Mouse (Mus musculus): ENCODE data around the gene Aspn. TPM values are rescaled to one million over a fixed set of nuclear protein-coding genes. Genes with fewer than 3 reads are reported as not detected.

Aspn gene
- polyA plus RNA-seq, 1 experiment from 2014 or later: 3.3 TPM

DNA sequence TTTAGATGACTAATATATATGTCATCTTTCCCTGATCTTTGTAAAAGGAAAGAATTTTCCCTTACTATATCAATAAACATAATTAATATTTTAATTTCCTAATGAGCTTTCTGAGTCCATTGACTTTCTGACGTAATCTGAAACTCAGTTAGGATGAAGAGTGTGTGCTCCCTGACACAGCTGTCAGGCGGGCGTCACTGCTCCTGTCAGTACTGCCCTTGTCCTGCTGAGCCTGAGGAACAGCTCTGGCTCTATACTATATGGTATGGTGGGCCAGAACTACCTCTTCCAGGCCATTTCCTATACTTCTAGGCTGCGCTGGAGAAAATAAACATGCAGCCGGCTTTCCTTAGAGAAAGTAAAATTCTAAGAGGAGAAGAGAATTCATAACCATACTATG is 10.3 kb downstream of the Aspn start:
- no peaks in the 10 kb centered on the region for H3K4me1 ChIP-seq
- ATAC-seq (ENCODE audit: low FRiP score, low read depth): no peak
- no peak overlapping the region for H3K4me3 ChIP-seq
- no peak overlapping the region for H3K4me2 ChIP-seq (replicated peaks)
- H3K36me3 ChIP-seq: no peaks in the 10 kb centered on the region
- WGBS: 75% methylated on average over 5 of the region's 5 CpGs
- no peak overlapping the region for H3K9ac ChIP-seq (replicated peaks)
- no peak overlapping the region for H3K27ac ChIP-seq (replicated peaks)
- H3K9me3 ChIP-seq: no peaks in the 10 kb centered on the region
- no peaks in the 10 kb centered on the region for H3K27me3 ChIP-seq

DNA sequence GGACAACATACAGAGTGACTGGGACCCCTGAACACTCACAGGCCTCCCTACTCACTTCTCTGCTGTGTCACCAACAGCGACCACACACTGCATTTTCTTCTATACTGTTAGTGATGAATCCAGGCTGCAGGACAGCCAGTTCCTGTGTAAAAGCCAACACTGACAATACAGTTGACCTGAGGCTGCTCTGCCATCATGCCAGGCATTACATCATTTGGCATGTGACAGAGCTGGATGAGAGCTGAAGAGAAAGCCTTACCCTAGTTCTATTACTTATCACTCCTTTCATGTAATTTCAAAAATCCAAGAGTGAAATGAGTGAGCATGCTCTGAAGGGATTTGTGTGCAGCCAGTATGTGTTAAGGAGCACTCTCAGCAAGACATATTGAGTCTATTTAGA is 12.0 kb downstream of the Aspn start:
- Histone ChIP-seq H3K4me2 (replicated peaks) (no peak overlapping the region), H3K9ac (replicated peaks) (no peak overlapping the region), H3K27me3 (no peaks in the 10 kb centered on the region), H3K9me3 (no peaks in the 10 kb centered on the region), H3K27ac (replicated peaks) (no peak overlapping the region), H3K4me1 (no peaks in the 10 kb centered on the region), H3K36me3 (no peaks in the 10 kb centered on the region), H3K4me3 (no peak overlapping the region)
- 79% methylated on average over 1 of the region's 1 CpGs for WGBS
- ATAC-seq (ENCODE audit: low FRiP score, low read depth): no peak

DNA sequence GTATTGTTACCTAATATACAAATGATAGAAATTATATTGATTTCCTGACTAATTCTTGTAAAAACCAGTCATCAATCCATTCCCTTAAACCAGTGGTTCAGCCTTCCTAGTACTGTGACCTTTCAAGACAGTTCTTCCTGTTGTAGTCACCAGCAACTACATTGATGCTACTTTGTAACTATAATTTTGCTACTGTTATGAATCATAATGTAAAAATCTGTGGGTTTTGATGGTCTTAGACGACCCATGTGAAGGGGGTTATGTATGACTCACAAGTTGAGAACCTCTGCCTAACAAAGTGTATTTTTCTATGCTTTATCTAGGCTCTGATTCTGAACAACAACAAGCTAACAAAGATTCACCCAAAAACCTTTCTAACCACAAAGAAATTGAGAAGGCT is 12.7 kb downstream of the Aspn start:
- Histone ChIP-seq H3K27me3 (no peaks in the 10 kb centered on the region), H3K9ac (replicated peaks) (no peak overlapping the region), H3K27ac (replicated peaks) (no peak overlapping the region), H3K4me1 (no peaks in the 10 kb centered on the region), H3K9me3 (no peaks in the 10 kb centered on the region), H3K36me3 (no peaks in the 10 kb centered on the region), H3K4me2 (replicated peaks) (no peak overlapping the region), H3K4me3 (no peak overlapping the region)
- no peak for ATAC-seq (ENCODE audit: low FRiP score, low read depth)
- WGBS: 81% methylated on average over 1 of the region's 1 CpGs

DNA sequence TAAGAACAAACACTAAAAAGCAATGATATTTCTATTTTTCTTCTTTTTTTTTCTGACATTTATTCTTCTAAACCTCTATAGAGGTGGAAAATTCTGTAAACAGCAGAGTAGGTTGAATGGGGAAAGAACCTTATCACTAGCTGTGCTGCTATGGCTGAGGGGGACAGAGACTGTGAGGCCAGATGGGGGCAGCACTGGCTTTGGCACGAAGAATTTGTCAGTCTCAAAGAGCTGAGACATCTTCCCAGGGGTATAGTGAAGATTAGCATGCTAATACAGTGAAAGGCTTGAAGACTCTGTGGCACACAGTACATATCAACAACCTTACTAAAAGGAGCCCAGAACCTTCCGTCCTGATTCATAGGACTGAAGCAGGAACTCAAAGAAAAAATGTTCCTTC is 14.9 kb downstream of the Aspn start:
- peak; percentile 52; the same call in 1 of the 2 replicates for ATAC-seq (ENCODE audit: low FRiP score, low read depth)
- no peak overlapping the region for H3K4me3 ChIP-seq
- H3K9me3 ChIP-seq: no peaks in the 10 kb centered on the region
- no peak overlapping the region for H3K4me2 ChIP-seq (replicated peaks)
- no peak overlapping the region for H3K27ac ChIP-seq (replicated peaks)
- H3K27me3 ChIP-seq: no peaks in the 10 kb centered on the region
- no peak overlapping the region for H3K9ac ChIP-seq (replicated peaks)
- H3K4me1 ChIP-seq: no peaks in the 10 kb centered on the region
- 27% methylated on average over 2 of the region's 2 CpGs for WGBS
- no peaks in the 10 kb centered on the region for H3K36me3 ChIP-seq

DNA sequence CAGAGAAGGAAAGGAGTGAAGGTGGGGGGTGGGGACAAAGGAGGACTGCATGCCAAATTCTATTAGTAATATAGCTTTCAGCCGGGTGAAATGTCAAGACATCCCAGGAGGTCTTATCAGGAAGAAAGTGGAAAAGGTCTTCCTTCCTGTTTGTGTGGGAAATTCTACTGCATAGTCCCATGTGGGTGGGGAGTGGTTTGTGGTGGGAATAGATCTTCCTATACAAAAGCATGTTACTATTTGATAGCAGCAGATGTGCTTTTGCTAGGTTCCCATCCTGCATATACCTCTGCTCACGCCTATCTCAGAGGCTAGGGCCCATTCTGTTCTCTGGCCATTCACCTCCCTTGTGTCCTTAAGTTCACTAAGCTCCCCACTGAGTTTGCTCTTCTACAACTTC is 16.6 kb downstream of the Aspn start:
- WGBS: 80% methylated on average over 2 of the region's 2 CpGs
- no peaks in the 10 kb centered on the region for H3K4me1 ChIP-seq
- no peaks in the 10 kb centered on the region for H3K36me3 ChIP-seq
- no peak for ATAC-seq (ENCODE audit: low FRiP score, low read depth)
- no peak overlapping the region for H3K4me3 ChIP-seq
- no peak overlapping the region for H3K9ac ChIP-seq (replicated peaks)
- no peaks in the 10 kb centered on the region for H3K9me3 ChIP-seq
- H3K27ac ChIP-seq (replicated peaks): no peak overlapping the region
- H3K27me3 ChIP-seq: no peaks in the 10 kb centered on the region
- no peak overlapping the region for H3K4me2 ChIP-seq (replicated peaks)

DNA sequence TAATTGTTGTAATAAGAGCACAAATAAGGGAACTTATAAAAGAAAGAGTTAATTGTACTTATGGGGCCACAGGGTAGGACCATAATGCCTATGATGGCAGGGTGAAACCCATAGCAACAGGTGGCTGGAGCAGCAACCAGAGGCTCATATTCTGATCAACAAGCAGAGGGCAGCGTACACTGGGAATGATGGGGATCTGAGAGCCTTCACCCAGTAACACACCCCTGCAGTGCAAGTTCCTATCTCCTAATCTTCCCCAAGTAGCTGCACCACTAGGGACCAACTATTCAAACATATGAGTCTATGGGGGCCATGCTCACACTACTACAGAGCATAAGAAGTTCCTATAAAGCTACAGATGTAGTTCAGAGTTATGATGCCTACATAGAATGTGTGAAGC is 20.1 kb downstream of the Aspn start:
- H3K9me3 ChIP-seq: no peaks in the 10 kb centered on the region
- H3K27ac ChIP-seq (replicated peaks): no peak overlapping the region
- no peak overlapping the region for H3K4me3 ChIP-seq
- no peaks in the 10 kb centered on the region for H3K36me3 ChIP-seq
- H3K9ac ChIP-seq (replicated peaks): no peak overlapping the region
- H3K27me3 ChIP-seq: no peaks in the 10 kb centered on the region
- ATAC-seq (ENCODE audit: low FRiP score, low read depth): no peak
- H3K4me2 ChIP-seq (replicated peaks): no peak overlapping the region
- 79% methylated on average over 1 of the region's 1 CpGs for WGBS
- no peaks in the 10 kb centered on the region for H3K4me1 ChIP-seq

DNA sequence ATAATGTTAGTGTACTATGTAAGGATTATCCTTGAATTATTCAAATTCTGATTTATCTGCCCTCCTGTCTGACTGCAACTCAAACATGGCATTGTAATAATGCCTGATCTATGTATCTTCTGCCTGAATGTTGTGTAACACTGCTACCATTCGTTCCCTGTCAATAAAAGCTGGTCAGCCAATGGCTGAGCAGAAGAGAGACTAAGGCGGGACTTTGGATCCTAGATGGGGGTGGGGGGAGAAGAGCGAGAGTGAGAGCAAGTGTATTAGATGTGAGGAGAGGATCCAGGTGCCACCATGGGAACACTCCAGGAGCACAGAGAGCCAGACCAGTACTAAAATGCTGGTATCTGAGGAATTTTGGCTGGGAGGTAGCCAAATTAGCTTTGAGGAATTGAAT is 26.1 kb downstream of the Aspn start:
- Histone ChIP-seq H3K36me3 (no peaks in the 10 kb centered on the region), H3K4me2 (replicated peaks) (no peak overlapping the region), H3K9ac (replicated peaks) (no peak overlapping the region), H3K4me1 (no peaks in the 10 kb centered on the region), H3K9me3 (no peaks in the 10 kb centered on the region), H3K27me3 (no peaks in the 10 kb centered on the region), H3K4me3 (no peak overlapping the region), H3K27ac (replicated peaks) (no peak overlapping the region)
- WGBS: 72% methylated on average over 3 of the region's 3 CpGs
- no peak for ATAC-seq (ENCODE audit: low FRiP score, low read depth)

DNA sequence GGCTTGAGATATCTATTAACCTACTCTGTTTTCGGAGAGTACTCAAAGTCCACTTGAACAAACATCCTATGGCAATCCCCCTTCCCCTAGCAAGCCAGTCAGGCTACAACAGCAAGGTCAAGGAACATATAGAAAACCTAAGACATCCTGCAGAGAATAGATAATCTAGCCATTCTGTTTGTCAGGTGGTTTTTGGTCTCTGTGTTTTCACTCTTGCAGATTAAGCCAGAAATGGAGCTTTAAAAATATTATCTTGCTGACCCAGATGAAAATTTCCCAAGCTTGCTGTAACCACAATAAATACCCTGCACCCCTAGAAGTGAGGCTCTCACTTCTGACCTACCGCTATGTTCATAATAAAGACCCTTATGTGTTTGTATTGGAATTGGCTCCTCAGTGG is 27.2 kb downstream of the Aspn start:
- no peak overlapping the region for H3K4me3 ChIP-seq
- 80% methylated on average over 2 of the region's 2 CpGs for WGBS
- no peak overlapping the region for H3K9ac ChIP-seq (replicated peaks)
- no peaks in the 10 kb centered on the region for H3K27me3 ChIP-seq
- no peaks in the 10 kb centered on the region for H3K36me3 ChIP-seq
- H3K4me1 ChIP-seq: no peaks in the 10 kb centered on the region
- H3K27ac ChIP-seq (replicated peaks): no peak overlapping the region
- no peak overlapping the region for H3K4me2 ChIP-seq (replicated peaks)
- no peaks in the 10 kb centered on the region for H3K9me3 ChIP-seq
- no peak for ATAC-seq (ENCODE audit: low FRiP score, low read depth)

DNA sequence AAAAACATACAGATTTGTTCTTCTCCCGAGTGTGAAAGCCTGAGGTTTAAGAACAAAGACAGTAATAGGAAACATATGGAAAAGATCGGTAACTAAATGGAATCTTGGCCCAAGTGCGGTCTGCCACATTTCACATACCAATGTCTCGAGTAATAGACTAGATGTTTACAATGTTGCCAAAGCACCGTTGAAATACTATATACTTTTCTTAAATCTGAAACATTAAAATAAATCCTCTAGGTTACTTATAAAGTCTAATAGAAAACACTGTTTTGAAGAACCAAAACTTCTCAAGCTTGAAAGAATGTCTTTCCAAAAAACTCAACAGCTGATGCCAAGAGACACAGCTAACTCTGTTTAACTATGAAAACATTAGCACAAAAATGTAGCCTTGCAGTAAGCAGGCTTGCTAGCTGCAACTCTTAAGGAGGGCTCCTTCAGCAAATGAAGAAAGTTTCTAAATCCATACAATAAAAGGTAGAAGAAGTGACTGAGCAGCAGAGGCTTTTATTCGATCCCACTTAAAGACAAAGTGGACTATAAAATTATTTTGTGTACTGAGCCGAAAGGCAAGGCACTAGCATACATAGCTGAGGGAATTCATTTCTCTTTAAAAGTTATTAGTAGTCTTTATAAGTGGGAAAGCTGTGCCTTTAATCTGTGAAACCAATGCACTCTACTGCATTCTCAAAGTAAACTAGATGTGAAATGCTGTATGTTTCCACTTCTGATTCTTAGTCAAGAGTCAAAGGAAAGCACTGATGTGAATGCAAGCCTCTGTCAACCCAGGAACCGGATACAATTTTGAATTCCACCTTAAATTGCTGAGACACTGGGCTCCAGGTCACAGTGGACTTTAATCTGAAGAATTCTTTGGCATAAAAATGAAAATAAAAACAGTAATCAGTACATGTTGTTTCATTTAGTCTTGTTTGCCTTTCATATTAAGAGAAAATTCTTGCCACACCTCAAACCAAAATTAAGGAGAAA is 37.6 kb downstream of the Aspn start, which contains the start of gene Omd:
Omd (plus strand) TSS at position 922 of the 990 bp plus-strand sequence.
- H3K9me3 ChIP-seq: no peaks in the 10 kb centered on the region
- 79% methylated on average over 8 of the region's 8 CpGs for WGBS

DNA sequence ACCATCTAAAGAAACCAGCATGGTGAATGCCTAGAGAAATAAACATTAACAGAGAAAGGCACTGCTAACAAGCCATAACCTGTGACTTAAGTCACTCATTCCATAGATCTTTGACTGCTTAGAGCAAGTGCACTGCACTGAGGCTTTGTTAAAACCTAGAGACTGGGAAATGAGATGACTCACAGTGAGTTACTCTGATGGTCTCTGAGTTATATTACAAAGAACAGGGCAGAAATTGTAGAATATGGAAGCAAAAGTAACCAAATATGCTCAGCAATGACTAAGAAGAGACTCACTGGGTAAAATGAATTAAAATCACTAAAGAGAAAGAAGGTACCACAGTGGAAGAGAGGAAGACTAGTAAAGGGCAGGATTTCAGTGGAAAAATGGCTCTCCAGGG is 39.6 kb downstream of the Aspn start:
- H3K4me2 ChIP-seq (replicated peaks): no peak overlapping the region
- no peaks in the 10 kb centered on the region for H3K9me3 ChIP-seq
- H3K4me1 ChIP-seq: no peaks in the 10 kb centered on the region
- H3K9ac ChIP-seq (replicated peaks): no peak overlapping the region
- H3K4me3 ChIP-seq: no peak overlapping the region
- H3K27me3 ChIP-seq: no peaks in the 10 kb centered on the region
- ATAC-seq (ENCODE audit: low FRiP score, low read depth): no peak
- H3K36me3 ChIP-seq: no peaks in the 10 kb centered on the region
- H3K27ac ChIP-seq (replicated peaks): no peak overlapping the region

More for the DNA sequence above, 37.6 kb downstream of the Aspn start, which contains the start of gene Omd:
- no peak within 1 kb of the TSS for H3K4me2 ChIP-seq (replicated peaks)
- H3K4me3 ChIP-seq: no peak within 1 kb of the TSS
- H3K36me3 ChIP-seq: no peaks in the 10 kb centered on the region
- H3K27me3 ChIP-seq: no peaks in the 10 kb centered on the region
- no peaks in the 10 kb centered on the region for H3K4me1 ChIP-seq
- no peak for ATAC-seq (ENCODE audit: low FRiP score, low read depth)
- no peak within 1 kb of the TSS for H3K27ac ChIP-seq (replicated peaks)
- H3K9ac ChIP-seq (replicated peaks): no peak within 1 kb of the TSS

DNA sequence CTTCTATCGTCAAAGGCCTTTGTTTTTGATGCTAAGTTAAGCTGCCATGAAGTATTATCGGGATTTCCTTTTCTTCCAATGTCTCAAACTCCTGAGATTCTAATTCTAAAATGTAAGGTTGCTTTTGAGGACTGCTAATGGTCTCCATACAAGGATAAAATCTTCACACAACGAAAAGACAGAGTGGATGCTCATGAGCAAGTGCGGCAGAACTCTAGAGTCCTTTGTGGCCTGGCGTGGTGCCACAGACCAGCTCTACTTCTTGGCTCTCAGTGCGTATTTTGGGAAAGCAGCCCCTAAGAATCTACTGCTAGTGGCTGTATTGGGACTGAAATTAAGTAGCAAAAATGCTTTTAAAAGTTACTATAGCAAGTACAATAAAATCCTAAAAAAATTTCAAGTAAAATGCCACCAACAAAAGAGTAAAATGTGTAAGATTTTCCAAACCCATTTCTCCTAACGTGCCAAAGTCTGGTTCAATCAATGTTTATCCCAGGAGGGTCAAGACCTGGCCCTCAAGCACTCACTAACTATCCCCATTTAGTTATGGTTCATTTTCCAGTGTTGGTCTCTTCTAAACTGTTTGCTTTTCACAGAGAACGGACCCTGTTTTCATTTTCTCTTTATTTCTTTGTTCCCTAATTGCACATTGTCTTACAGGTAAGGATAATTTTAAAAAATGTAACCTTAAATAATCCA is 40.2 kb downstream of the Aspn start:
- H3K9ac ChIP-seq (replicated peaks): no peak overlapping the region
- H3K4me3 ChIP-seq: no peak overlapping the region
- H3K4me2 ChIP-seq (replicated peaks): no peak overlapping the region
- no peaks in the 10 kb centered on the region for H3K36me3 ChIP-seq
- no peaks in the 10 kb centered on the region for H3K27me3 ChIP-seq
- 75% methylated on average over 8 of the region's 8 CpGs for WGBS
- no peaks in the 10 kb centered on the region for H3K9me3 ChIP-seq
- no peak overlapping the region for H3K27ac ChIP-seq (replicated peaks)
- ATAC-seq (ENCODE audit: low FRiP score, low read depth): no peak
- no peaks in the 10 kb centered on the region for H3K4me1 ChIP-seq

DNA sequence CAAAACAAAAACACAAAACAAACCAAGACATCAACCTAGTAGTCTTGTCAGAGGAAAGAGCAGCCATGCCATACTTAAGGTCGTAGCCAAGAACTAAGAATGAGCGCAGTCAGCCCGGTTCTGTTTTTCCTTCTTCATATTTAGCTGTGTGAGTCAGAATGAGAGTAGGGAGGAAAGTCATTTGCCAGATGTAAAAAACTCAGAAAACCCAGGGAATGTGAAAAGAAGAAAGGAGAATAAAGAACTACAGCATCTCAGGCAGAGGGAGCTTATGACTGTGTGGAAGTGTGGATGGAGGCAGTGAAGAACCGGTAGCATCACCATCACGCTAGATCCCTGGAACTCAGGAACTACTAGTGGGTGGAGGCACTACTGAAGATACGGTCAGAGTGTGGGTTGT is 41.8 kb downstream of the Aspn start:
- 96% methylated on average over 6 of the region's 6 CpGs for WGBS
- H3K27me3 ChIP-seq: no peaks in the 10 kb centered on the region
- ATAC-seq (ENCODE audit: low FRiP score, low read depth): no peak
- no peak overlapping the region for H3K9ac ChIP-seq (replicated peaks)
- H3K4me3 ChIP-seq: no peak overlapping the region
- H3K27ac ChIP-seq (replicated peaks): no peak overlapping the region
- H3K9me3 ChIP-seq: no peaks in the 10 kb centered on the region
- no peaks in the 10 kb centered on the region for H3K36me3 ChIP-seq
- H3K4me1 ChIP-seq: no peaks in the 10 kb centered on the region
- H3K4me2 ChIP-seq (replicated peaks): no peak overlapping the region

All from midbrain, embryonic 12.5 days (tissue).